Mouse (Mus musculus) T-helper 17 cell (primary cell): ENCODE results near the gene Suclg2.

Experiments used
- in situ Hi-C, 2 experiments: fragments of 300-600 bp; cut with MboI, MseI; formaldehyde crosslinking; loops; 1 replicate in 1 of 2; 2 replicates in 1 of 2; pipeline ENCODE4 v1.15.1; 2025; ENCODE audit warnings: high pct_unique_total_duplicates in 2 of 2

Gene Suclg2

DNA sequence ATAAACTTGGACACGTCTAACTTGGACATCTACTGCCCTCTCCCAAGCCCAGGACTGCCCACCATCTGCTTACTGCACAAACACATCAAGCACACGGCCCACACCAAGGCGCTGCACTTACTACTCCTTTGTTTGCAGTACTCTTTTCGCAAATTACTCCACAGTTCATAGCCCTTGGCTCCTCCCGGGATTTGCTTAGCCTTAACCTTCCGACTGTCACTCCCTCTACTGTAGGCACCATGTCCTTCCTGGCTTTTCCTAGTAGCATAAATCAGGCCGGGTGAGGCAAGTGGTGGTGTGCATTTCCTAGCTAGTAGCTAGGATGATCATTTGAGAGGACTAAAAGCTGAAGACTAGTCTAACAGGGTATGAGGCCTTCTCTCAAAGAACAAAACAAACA is 16.8 kb downstream of the Suclg2 start:
- in situ Hi-C loops: loop anchor here in 1 of 2 experiments (25.0 kb wide), 2 partner anchors 1214 to 1311 kb away; no protein-coding TSS in a partner anchor

DNA sequence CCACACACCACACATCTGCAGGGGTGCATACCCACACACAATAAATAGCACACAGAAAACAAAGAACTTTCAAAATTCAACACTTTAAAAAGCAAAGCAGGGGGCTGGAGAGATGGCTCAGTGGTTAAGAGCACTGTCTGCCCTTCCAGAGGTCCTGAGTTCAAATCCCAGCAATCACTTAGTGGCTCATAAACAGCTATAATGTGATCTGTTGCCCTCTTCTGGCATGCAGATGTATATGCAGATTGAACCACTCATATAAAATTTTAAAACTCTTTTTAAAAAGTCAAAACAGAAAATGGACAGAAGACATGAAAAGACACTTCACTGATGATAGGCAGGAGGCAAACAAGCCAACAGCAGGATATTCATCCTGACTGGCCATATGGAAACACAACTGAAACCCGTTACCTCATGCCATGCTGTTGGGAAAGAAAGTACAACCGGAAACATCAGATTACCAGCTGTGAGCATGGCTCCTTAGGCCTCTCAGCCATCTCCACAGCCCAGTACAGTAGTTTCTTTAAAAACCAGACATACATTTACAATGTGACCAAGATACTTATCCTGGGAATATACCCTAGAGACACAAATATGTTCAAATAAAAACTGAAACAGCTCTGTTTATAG is 17.5 kb downstream of the Suclg2 start:
- in situ Hi-C loops: loop anchor here in 1 of 2 experiments (25.0 kb wide), 2 partner anchors 1214 to 1311 kb away; no protein-coding TSS in a partner anchor

DNA sequence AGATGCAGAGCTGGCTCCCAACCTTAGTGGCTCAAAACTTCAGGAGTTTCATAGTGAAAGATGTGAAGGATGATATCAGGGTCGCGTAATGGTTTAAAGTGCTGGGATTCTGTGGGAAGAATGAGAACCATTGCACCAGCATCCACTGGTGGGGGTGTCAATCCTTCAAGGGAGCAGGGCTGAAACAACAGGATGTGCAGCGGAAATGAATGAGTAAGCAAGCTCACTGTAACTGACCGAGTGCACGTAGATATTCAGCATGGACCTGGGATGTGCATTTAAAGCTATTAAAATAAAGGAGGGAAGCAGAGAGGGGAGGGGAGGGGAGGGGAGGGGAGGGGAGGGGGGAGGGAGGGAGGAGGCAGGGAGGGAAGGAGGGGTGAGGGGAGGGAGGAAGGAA is 18.4 kb downstream of the Suclg2 start:
- in situ Hi-C loops: loop anchor here in 1 of 2 experiments (25.0 kb wide), 2 partner anchors 1213 to 1312 kb away; no protein-coding TSS in a partner anchor

DNA sequence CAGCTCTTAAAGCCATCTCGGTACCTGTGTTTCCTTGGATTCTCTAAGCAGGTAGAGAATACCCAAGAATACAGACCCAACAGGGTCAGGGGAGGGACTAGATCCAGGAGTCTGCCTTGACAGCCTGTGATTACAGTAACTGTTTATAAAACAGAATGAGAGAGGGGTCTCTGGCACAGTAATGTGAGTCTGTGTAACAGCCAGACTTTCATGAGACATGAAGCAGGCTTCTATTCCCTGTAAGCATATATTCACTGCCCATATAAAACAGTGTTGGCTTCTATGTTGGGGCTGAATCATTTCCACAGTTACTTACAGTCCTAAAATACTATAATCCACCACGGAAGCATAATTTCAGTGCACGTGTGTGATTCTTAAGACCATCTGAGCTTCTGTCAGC is 19.3 kb downstream of the Suclg2 start:
- in situ Hi-C loops: loop anchor here in 1 of 2 experiments (10.0 kb wide), 1 partner anchor 475 kb away; no protein-coding TSS in a partner anchor

GRCm38 (mm10) chr6:95698536-95699162 is 20.0 kb downstream of the Suclg2 start:
- in situ Hi-C loops: loop anchor here in 1 of 2 experiments (10.0 kb wide), 1 partner anchor 474 kb away; no protein-coding TSS in a partner anchor

DNA sequence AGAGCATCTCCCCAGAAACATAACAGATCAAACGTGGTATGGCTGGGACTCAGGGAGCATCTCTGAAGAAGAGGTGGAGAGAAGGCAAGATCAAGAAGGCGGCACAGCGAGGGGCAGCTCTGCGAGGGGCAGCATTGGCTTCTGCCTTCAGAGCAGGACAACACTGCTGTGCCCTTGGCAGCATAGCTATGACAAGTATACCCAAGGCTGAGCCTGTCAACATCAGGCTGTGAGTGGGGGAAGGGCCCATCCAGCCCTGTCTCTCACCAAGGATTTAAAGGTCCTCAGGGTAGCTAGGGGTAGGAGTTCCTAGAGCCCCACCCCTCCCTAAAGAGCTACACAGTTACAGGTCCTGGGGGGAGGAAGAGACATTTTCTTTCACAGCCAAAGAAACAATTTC is 23.7 kb downstream of the Suclg2 start:
- in situ Hi-C loops: loop anchor here in 1 of 2 experiments (10.0 kb wide), 1 partner anchor 470 kb away; no protein-coding TSS in a partner anchor

- in situ Hi-C loops: no loop called here
These were observed 33.4 kb downstream of the Suclg2 start for GRCm38 (mm10) chr6:95685242-95685641.

DNA sequence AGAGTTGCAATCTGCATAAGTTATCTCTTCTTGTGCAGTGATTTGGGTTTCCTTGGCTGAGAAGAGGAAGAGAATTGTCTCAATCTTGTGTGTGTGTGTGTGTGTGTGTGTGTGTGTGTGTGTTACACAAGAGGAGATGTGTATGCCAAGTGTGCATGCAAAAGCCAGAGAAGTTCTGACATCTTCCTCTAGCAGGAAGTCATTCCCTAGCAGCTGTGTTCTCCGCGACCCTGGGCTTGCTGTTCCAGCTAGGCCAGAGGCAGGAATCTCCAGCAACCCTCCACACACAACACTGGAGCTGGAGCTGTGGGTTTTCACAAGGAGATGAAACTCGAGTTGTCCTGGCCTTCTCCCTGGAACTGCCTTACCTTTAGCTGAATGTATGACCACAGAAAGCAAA is 38.9 kb downstream of the Suclg2 start:
- in situ Hi-C loops: no loop called here

- in situ Hi-C loops: no loop called here
These were observed 39.3 kb downstream of the Suclg2 start for GRCm38 (mm10) chr6:95679261-95679660.

DNA sequence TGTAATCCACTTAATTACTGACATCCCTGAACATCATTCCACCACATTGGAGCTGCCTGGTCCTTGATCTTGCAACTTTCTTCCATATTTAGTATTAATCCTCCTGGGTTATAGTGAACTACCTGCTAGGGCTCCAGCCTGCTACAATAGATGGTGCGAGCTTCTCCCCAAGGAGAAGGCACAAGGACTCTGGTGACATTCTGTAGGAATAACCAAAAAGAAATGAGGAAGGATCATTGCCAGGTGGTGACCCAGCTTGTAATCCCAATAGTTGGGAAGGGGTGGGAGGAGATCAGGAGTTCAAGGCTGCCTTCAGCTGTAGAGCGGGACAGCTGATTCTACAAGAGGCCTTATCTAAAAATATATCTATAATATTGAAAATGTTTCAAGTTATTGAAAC is 41.6 kb downstream of the Suclg2 start:
- in situ Hi-C loops: no loop called here

- in situ Hi-C loops: no loop called here
These were observed 42.2 kb downstream of the Suclg2 start for GRCm38 (mm10) chr6:95676439-95676838.

DNA sequence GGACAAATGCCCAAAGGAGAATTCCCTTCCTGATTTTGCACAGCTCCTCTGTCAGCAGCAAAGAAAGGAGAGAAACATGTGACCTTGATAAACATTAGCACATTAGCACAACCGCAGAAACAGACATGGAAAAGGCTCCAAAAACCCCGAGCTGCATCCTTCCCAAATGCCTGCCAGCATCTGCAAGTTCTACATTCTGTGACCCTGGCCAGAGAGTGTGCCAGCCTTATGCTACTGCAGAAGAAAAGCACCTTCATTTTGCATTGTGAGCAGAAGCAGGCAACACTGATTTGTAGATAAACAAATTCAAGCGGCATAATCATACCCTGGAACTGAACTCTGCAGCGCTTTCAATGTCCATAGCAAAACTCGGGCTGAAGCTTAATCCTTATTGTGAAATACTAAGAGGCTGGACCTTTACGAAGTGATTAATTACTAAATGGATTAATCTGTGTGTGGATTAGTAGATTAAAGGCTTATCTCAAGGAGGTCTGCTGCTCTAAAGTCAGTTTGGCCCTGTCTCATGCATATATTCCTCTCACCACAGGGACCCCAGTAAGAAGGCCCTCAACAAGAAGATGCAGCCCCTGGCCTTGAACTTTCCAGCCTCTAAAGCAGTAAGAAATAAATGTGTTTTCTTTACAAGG is 43.4 kb downstream of the Suclg2 start:
- in situ Hi-C loops: no loop called here

DNA sequence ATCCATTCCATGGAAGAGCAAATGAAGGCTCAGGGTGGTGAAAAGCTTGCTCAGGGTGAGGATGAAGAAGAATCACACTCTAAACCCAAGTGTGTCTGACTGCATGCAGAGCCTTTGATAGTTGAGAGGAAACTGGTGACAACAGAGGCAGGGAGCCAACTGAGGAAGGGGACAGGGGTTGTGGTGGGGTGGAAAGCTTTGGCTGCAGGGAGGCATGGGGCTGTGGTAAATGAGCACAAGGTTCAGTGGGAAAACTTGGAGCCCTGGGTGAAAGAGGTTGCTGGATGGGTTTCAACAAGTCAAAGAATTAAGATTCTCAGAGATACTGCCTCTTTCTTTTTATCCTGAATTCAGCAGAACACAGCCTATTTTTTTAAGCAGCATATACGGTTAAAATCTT is 43.9 kb downstream of the Suclg2 start:
- in situ Hi-C loops: no loop called here

- in situ Hi-C loops: loop anchor here in 1 of 2 experiments (5.0 to 10.0 kb wide), 2 partner anchors 62 to 445 kb away; no protein-coding TSS in a partner anchor
These were observed 49.3 kb downstream of the Suclg2 start for GRCm38 (mm10) chr6:95669335-95669729.

DNA sequence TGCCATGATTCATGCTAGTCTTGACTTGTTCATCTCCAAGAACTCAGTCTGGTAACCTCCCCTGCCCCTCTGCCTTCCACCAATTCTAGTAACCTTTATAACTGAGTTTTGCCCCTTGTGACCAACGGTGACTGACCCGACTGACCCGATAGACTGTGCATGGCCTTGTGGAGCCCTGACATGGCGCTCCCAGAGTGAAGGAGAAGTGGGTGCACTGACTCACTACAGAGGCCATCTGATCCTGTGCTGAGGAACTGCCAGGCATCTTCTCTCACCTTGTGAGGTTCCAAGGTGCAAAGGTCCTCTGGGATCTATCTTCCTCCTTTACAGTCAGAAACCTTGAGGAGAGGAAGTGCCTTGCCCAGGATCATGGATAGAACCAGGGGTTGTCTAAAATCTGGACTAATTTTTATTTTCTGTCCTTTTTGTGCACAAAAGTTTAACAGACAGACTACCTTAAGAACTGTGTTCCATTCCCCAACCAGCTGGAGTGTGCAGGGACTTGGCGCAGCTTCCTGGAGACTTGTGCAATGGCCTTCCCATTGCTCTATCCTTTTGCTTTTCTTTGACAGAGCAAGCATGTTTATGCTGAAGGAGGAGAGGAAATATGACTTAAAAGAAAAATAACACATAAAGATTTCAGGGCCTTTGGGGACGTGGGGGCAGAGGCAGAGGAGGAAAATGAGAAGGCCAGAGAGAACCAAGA is 49.8 kb downstream of the Suclg2 start:
- in situ Hi-C loops: loop anchor here in 1 of 2 experiments (5.0 to 10.0 kb wide), 2 partner anchors 61 to 444 kb away; no protein-coding TSS in a partner anchor

DNA sequence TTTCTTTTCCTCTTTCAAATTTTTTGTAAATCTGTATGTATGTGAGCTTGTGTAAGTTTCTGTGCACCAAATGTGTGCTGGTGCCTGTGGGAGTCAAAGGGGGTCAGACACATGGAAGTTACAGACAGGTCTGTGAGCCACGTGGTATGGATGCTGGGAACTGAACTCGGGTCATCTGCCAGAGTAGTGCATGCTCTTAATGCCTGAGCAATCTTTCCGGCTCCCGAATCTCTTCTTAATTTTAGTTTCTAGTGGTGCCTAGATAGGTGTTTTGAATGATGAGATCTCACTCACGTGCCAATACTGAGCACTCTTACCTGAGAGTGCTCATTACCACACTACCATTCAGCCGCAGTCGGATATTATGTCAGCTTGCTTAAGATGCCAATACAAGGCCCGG is 60.9 kb downstream of the Suclg2 start:
- in situ Hi-C loops: no loop called here

GRCm38 (mm10) chr6:95653662-95654061 is 64.9 kb downstream of the Suclg2 start:
- in situ Hi-C loops: no loop called here

- in situ Hi-C loops: no loop called here
These were observed 65.8 kb downstream of the Suclg2 start for GRCm38 (mm10) chr6:95652774-95653173.

- in situ Hi-C loops: no loop called here
These were observed 67.2 kb downstream of the Suclg2 start for GRCm38 (mm10) chr6:95651391-95651876.

GRCm38 (mm10) chr6:95650082-95650722 is 68.4 kb downstream of the Suclg2 start:
- in situ Hi-C loops: no loop called here
